Mouse (Mus musculus) forebrain, postnatal 0 days (tissue): Measurements from ENCODE around the gene Pgghg. TPM values are rescaled to one million over a fixed set of nuclear protein-coding genes. Genes with fewer than 3 reads are reported as not detected.
"Not testable (repeated sequence)": the region's sequence is repeated elsewhere in the genome, so short reads cannot be mapped to it uniquely, and the experiment has no call there.

ENCODE experiments used
- ATAC-seq: fragments of 200-750 bp; cut with Nextera tagmentation; 2 replicates; pipeline ENCODE4 v1.8.0; 2017; ENCODE audit warnings: mild to moderate bottlenecking, moderate library complexity
- DNase-seq: peaks from one replicate; pipeline ENCODE4 v3.0.0-alpha.2; 2015
- H3K27ac ChIP-seq: fragments of 300-500 bp; sonication (generic); 2 replicates; pipeline ENCODE4 v1.5.1; 2014; ENCODE audit warnings: low read depth, mild to moderate bottlenecking, antibody characterized with exemption, low read length, moderate library complexity, mixed read lengths
- H3K27me3 ChIP-seq: fragments of 300-500 bp; sonication (generic); 2 replicates; pipeline ENCODE4 v1.6.1; 2014; ENCODE audit warnings: mild to moderate bottlenecking, low read length, mixed read lengths; ENCODE audit not compliant: insufficient read depth
- H3K36me3 ChIP-seq: fragments of 300-500 bp; sonication (generic); 2 replicates; pipeline ENCODE4 v1.6.1; 2014; ENCODE audit warnings: mild to moderate bottlenecking, moderate library complexity; ENCODE audit not compliant: insufficient read depth
- H3K4me1 ChIP-seq: fragments of 300-500 bp; sonication (generic); 2 replicates; pipeline ENCODE4 v1.6.1; 2014; ENCODE audit warnings: antibody characterized with exemption; ENCODE audit not compliant: insufficient read depth
- H3K4me2 ChIP-seq: fragments of 300-500 bp; sonication (generic); 2 replicates; pipeline ENCODE4 v1.6.1; 2014; ENCODE audit warnings: low read depth, mild to moderate bottlenecking, moderate library complexity
- H3K4me3 ChIP-seq: fragments of 300-500 bp; sonication (generic); 2 replicates; pipeline ENCODE4 v1.5.1; 2014; ENCODE audit warnings: low read depth, low read length, mixed read lengths
- H3K9ac ChIP-seq: fragments of 300-500 bp; sonication (generic); 2 replicates; pipeline ENCODE4 v1.6.1; 2014; ENCODE audit warnings: mild to moderate bottlenecking
- H3K9me3 ChIP-seq: fragments of 300-500 bp; sonication (generic); 2 replicates; pipeline ENCODE4 v1.6.1; 2016; ENCODE audit warnings: low read length
- CTCF ChIP-seq: sonication (generic); IDR thresholded peaks from 2 replicates; pipeline ENCODE4 v1.5.1; 2016; ENCODE audit warnings: antibody characterized with exemption, control low read depth, low read depth
- WGBS: fragments of 180-500 bp; shearing (Covaris S2); extraction: QIAGEN DNeasy Blood & Tissue Kit; methylation state at CpG from one replicate; pipeline ENCODE4 v1.1.7; 2014; 5-methylcytosine and 5-hydroxymethylcytosine counted together
- polyA plus RNA-seq: library from polyadenylated mRNA; unstranded; fragments of >200 nt; fragmentation: Nextera tagmentation; extraction: Ambion mirVana; gene quantifications from 2 replicates; pipeline ENCODE4 v1.2.1, GENCODE M21; 2015
- total RNA-seq: library from RNA; depleted of rRNA; stranded (reverse); fragments of >200 nt; gene quantifications from 2 replicates; pipeline ENCODE4 v1.2.3, GENCODE M21; 2014

Gene Pgghg
- total and polyA plus RNA-seq, 2 experiments from 2014 or later = 5.3 to 8.5 TPM

DNA sequence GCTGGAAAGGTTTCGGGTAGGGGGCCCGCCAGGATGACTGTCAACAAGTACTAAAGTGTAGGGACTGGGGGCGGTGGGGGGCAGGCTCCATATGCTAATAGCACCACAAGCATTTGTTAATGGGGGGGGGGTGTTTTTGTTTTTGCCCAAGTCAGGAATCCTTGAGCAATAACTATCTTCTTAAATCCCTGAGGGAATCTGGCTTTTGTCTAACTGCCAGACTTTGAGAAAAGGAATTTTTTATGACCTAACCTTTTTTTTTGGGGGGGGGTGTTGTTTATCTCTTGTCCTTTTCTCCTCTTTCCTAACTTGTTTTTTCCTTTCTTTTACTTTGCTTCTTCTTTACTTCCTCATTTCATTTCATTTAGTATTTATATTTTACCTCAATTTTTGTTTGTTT is 34.3 kb downstream of the Pgghg start:
- H3K9ac ChIP-seq = no peak overlapping the region
- ATAC-seq (no peak), DNase-seq (no peak)
- H3K27ac ChIP-seq = no peak overlapping the region
- no peak for TF ChIP-seq CTCF
- no peak overlapping the region for H3K4me3 ChIP-seq
- H3K4me1 ChIP-seq = no peaks in the 10 kb centered on the region
- no peaks in the 10 kb centered on the region for H3K27me3 ChIP-seq
- H3K36me3 ChIP-seq = no peaks in the 10 kb centered on the region
- 32% methylated on average over 3 of the region's 3 CpGs for WGBS
- H3K9me3 ChIP-seq = no peaks in the 10 kb centered on the region
- no peak overlapping the region for H3K4me2 ChIP-seq

DNA sequence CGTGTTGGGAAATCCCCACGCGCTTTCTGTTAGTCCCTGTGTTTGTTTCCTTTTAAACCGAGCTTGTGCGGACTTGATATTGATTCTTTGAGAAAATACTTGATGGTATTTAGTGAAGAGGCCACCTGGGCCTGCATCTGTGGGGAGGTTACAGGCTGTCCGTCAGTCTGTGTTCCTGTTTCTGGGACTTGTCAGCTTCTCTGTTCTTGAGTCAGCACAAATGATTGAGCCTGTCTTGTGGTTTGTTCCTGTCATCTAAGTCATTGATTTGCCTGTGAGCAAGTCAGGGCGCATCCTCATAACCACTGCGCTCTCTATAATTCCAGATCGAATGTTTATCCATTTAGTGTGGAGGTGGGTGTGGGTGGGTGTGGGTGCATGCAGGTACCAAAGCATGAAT is 35.5 kb downstream of the Pgghg start:
- H3K9me3 ChIP-seq, H3K4me1 ChIP-seq, ATAC-seq, H3K27ac ChIP-seq, H3K4me2 ChIP-seq, H3K4me3 ChIP-seq, DNase-seq, H3K36me3 ChIP-seq, H3K9ac ChIP-seq, H3K27me3 ChIP-seq: not testable (repeated sequence)
- 94% methylated on average over 9 of the region's 9 CpGs for WGBS

GRCm38 (mm10) chr7:140981704-140982103 is 40.5 kb downstream of the Pgghg start:
- no peak for ATAC-seq
- WGBS = 95% methylated on average over 8 of the region's 8 CpGs

DNA sequence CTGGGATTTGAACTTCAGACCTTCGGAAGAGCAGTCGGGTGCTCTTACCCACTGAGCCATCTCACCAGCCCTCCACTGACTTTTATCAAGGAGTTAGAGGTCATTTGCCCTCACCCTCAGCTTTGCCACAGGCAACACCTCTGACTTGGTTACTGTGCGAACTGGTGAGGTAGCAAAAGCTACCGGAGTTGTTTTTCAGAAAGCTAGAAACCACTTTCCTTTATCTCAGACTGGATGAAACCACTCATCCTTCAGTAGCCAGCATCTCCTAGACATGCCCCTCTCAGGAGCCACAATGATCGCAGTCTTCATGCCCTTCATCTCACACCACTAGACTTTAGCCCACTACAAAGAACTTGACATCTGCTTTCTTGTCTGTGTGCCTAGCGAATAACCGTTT is 41.8 kb downstream of the Pgghg start:
- WGBS = 92% methylated on average over 7 of the region's 7 CpGs
- no peak overlapping the region for H3K27ac ChIP-seq
- ATAC-seq = no peak

More at GRCm38 (mm10) chr7:140981704-140982103, 40.5 kb downstream of the Pgghg start:
- Histone ChIP-seq H3K27ac (no peak overlapping the region), H3K27me3 (no peaks in the 10 kb centered on the region), H3K9ac (no peak overlapping the region), H3K9me3 (no peaks in the 10 kb centered on the region), H3K4me3 (no peak overlapping the region), H3K4me2 (no peak overlapping the region), H3K4me1 (no peaks in the 10 kb centered on the region), H3K36me3 (no peaks in the 10 kb centered on the region)
- TF ChIP-seq CTCF = no peak
- DNase-seq = no peak

DNA sequence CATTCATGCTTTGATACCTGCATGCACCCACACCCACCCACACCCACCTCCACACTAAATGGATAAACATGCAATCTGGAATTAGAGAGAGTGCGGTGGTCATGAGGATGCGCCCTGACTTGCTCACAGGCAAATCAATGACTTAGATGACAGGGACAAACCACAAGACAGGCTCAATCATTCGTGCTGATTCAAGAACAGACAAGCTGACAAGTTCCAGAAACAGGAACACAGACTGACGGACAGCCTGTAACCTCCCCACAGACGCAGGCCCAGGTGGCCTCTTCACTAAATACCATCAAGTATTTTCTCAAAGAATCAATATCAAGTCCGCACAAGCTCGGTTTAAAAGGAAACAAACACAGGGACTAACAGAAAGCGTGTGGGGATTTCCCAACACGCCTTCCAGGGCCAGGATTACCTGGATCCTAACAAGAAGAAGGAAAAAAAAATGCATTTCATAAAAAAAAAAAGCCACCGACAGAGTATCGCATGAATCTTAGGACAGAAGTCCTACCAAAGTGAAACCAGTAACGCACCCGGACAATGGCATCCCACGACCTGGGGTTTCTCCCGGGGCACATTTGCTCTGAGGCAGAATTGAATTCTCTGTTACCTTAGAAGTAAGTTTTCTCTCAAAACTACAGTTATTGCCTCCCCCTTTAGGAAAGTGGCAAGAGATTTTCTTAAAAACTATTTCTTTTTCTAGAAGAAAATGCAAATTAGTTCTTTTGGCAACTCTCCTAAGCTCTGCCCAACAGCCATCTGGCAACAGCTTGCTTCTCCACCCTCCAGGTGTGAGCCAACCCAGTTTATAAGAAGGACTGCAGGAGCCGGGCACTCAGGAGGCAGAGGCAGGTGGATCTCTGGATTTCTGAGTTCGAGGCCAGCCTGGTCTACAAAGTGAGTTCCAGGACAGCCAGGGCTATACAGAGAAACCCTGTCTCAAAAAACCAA is 46.3 kb downstream of the Pgghg start:
- DNase-seq = no peak
- Histone ChIP-seq H3K9me3 (no peaks in the 10 kb centered on the region), H3K27ac (no peak overlapping the region), H3K27me3 (no peaks in the 10 kb centered on the region), H3K36me3 (no peaks in the 10 kb centered on the region), H3K4me3 (no peak overlapping the region), H3K9ac (no peak overlapping the region), H3K4me1 (no peaks in the 10 kb centered on the region), H3K4me2 (no peak overlapping the region)
- no peak for TF ChIP-seq CTCF
- WGBS = 89% methylated on average over 17 of the region's 17 CpGs
- no peak for ATAC-seq

More for the DNA sequence above, 41.8 kb downstream of the Pgghg start:
- Histone ChIP-seq H3K4me1 (no peaks in the 10 kb centered on the region), H3K9me3 (no peaks in the 10 kb centered on the region), H3K9ac (no peak overlapping the region), H3K36me3 (no peaks in the 10 kb centered on the region), H3K4me2 (no peak overlapping the region), H3K4me3 (no peak overlapping the region), H3K27me3 (no peaks in the 10 kb centered on the region)
- no peak for TF ChIP-seq CTCF
- no peak for DNase-seq

DNA sequence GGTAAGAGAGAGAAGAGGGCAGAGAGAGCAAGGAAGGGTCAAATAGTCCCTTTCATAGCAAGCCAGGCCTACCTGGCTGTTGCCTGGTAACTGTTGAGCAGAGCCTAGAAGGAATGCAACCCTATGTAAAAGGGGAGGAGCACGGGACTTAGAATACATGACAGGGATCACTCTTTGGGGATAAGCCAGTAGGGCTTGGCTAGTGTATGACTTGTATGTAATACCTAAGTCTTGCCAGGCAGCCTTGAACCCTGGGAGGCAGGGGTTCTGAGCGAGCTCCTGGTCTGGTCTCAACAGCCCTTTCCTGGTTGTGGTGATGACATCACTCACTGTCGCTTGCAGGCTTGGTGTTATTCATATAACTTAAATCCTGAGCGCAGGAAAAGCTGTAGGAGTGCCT is 47.8 kb downstream of the Pgghg start:
- DNase-seq (no peak), ATAC-seq (no peak)
- no peaks in the 10 kb centered on the region for H3K4me1 ChIP-seq
- H3K4me3 ChIP-seq = no peak overlapping the region
- no peak for TF ChIP-seq CTCF
- H3K36me3 ChIP-seq = no peaks in the 10 kb centered on the region
- no peaks in the 10 kb centered on the region for H3K27me3 ChIP-seq
- H3K9ac ChIP-seq = no peak overlapping the region
- no peaks in the 10 kb centered on the region for H3K9me3 ChIP-seq
- 83% methylated on average over 4 of the region's 4 CpGs for WGBS
- H3K27ac ChIP-seq = no peak overlapping the region
- no peak overlapping the region for H3K4me2 ChIP-seq

DNA sequence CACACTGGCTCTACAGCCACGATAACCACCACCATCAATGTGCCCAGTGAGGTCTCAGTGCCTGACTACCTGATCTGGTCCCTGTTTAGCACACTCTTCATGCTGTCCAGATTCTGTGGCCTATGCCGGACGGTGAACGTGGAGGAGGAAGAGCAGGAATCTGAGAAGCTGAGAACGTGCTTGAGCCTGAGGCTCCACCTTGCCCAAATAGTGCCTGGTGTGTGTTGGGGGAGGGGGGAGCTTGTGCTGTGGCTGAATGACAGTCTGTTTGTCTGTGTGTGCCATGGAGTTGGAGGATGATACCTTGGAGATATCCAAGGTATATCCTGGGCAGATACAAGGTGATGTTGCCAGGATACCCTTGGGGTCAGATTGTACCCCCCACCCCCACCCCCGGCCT is 49.0 kb downstream of the Pgghg start:
- ATAC-seq (no peak), DNase-seq (no peak)
- WGBS = 77% methylated on average over 6 of the region's 6 CpGs
- Histone ChIP-seq H3K4me1 (no peaks in the 10 kb centered on the region), H3K36me3 (no peaks in the 10 kb centered on the region), H3K4me2 (no peak overlapping the region), H3K9ac (no peak overlapping the region), H3K27me3 (no peaks in the 10 kb centered on the region), H3K27ac (no peak overlapping the region), H3K4me3 (no peak overlapping the region), H3K9me3 (no peaks in the 10 kb centered on the region)
- no peak for TF ChIP-seq CTCF
